Mouse (Mus musculus) CD4-positive, CD25-positive, alpha-beta regulatory T cell, adult 4 months (primary cell): ENCODE data around the gene Idh3g. TPM values are rescaled to one million over a fixed set of nuclear protein-coding genes. Genes with fewer than 3 reads are reported as not detected.

Experiments used
- ATAC-seq: one replicate; pipeline ENCODE4 v1.8.0; 2017
- polyA plus RNA-seq, 2 experiments: library from polyadenylated mRNA; unstranded; fragments of 100-300 nt; shearing (Covaris generic); gene quantifications; one replicate each; pipeline ENCODE4 v1.2.1; 2017

Gene Idh3g
- polyA plus RNA-seq = 100 to 1,000 TPM; 146 to 173 TPM

DNA sequence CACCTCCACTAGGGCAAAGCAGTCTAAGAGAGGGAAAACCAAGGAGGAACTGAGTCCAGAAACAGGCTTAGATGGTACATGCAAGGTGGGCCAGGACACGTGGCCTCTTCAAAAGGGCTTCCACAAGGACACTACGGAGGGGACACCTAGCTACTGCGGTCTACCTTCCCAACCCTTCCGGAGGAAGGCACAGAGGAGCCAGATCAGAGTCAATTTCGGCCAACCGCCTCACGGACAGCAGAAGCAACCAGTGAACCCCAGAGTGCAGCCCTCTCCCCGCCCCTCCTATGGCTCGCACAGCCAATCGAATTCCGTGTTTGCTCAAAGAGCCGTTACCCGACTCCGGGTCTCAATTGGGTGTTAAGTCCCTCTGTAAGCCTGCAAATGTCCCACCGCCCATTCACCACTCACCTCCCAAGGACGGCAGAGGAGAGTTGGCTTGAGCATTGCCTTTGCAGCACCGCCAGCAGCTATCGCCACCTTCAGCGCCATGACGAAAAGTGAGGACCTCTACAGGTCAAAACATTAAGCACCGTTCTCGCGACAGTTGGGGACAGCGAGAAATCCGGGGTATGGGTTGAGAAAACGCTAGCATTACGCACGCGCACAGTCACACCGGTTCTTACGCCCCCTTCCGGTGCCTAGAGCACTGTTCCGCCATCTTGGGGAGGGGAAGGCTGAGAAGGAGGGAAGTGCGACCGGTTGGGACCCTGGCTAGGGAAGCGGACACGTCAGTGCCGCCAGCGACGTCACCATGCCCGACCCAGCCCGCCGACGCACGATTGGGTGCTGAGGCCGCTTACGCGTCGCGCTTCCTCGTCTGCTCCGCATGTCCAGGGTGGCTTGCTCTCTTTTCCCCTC, at the start of gene Idh3g, which contains the start of gene Ssr4:
Gene Idh3g, minus strand, starts transcription at position 534 of the 861 bp plus-strand sequence.
Gene Ssr4, plus strand, starts transcription at position 665 of the 861 bp plus-strand sequence.
- peak; percentile 88 for ATAC-seq

- ATAC-seq = no peak
Observed at GRCm38 (mm10) chrX:73835731-73836130, 49.0 kb upstream of the Idh3g start.

GRCm38 (mm10) chrX:73824185-73825151, 37.8 kb upstream of the Idh3g start, which contains the start of gene Pdzd4:
Pdzd4 (minus strand) TSS chrX:73824969.
- no peak for ATAC-seq

- ATAC-seq = no peak
Observed at GRCm38 (mm10) chrX:73823747-73824146, 37.0 kb upstream of the Idh3g start.

DNA sequence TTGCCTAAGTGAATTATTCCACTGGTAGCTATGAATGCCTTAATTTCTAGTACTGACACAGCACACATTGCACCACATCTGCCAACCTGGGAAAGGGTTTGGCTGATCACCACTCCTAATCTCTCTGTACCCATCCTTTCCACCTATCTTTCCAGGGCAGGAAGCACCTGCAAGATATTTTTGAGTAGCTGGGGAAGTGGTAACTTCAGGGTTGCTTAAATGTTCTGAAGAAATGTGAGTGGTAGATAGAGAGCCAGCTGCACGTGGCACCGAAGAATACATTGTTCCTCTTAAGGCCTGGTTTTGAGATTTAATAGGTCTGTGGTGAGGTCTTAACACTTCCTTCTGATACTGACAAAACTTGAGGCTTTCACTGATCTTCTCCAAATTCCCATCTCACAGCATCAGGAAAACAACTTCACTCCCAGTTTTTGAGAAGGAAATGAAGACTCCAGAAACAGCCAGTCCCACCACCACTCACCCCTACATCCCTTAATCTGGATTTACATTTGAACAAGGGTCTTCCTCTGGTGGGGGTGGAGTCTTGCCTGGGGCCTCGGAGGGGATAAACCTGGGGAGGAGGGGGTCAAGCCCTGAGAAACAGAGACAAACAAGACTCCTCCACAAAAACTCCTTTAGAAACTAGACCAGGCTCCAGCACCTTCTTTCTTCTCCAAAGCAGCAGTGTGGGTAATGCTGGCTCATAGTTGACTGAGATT, 30.1 kb upstream of the Idh3g start:
- ATAC-seq = no peak

DNA sequence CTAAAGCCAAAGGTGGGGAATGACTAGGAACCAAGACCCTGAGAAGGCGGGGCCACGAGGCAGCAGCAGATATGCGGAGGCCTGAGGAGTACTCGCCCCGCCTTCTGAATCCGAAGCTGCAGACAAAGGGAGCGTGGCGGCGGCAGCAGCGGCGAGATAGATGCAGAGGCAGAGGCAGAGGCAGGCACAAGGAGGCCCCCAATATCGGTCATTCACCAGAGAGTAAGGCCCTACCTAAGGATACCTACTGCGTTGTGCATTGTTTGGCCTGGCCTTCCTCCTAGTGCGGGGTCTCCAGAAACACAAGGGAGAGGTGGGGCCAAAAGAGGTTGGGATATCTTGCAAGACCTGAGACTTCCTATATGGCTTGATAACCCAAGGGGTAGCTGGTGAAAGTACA, 28.4 kb upstream of the Idh3g start:
- ATAC-seq = no peak

DNA sequence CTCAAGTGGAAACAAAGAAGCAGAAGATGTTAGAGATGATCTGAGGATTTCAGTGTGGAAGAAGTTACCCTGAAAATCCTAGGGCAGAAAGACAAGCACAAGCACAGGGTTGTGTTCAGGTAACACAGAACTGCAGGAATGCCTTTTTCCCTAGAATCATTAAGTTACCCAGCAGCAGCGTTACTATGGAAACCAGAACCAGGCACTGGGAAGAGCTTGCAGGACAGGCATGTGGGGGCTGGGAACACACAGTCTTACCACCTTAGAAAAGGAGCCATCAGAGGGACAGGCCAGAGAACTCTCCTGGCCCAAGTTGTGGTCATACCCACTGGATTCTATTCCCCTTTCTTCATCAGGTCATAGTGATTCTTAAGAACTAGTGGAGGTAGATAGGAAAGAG, 19.1 kb upstream of the Idh3g start:
- ATAC-seq = no peak

DNA sequence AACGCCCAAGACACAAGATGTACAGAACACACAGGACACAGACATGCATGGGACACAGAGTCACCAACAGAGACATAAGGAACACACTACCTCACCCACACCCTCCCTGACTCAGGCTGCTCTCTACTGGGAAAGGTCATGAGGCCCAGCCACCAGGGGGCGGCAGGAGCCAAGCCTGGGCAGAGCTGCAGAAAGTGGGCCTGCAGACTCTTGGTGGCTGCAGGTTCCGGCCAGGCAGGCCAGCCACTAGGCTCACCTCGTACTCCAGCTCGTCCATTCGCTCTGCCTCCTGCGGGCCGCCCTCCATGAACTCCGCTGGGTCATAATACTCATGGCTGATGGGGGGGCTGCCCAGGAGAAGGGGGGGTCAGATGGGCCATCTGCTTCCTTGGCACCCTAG, 11.8 kb upstream of the Idh3g start:
- ATAC-seq = peak; percentile 83

DNA sequence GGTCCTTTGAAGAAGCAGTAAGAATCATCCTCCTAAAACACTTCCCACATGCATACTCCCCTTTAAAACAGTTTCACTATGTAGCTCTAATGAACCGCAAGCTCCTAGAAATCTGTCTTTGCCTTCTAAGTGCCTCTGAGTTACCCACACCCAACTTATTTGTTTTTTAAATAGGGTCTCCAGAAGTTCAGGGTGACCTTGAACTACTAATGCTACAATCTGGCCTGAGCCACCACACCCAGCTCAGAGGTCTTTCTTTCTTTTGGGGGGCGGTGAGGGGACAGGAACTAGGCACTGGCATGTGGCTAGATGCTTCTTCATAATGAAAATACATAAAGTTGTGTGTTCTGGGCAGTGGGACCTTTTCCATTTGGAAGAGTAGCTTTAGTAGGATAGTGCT, 10.8 kb upstream of the Idh3g start:
- ATAC-seq = no peak

- ATAC-seq = no peak
Observed at GRCm38 (mm10) chrX:73793505-73793904, 6.8 kb upstream of the Idh3g start.

DNA sequence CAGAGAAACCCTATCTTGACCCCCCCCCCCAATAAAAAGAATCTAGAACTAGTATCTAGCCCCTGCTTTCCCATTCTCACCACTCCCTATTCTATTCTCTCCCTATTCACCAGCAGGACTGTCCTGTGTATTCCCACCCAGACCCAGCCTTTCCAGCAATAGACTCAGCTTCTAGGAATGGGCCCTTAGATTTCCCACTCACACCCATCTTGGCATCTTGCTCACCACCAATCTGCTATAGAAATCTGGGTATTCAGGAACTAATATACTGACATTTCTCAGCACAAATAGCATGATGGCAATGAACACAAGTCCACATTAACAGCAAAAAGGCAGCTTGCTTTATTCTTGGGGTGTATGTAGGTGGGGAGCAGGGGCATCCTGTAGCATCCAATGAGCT, 6.3 kb upstream of the Idh3g start:
- ATAC-seq = no peak

- ATAC-seq = no peak
Observed at GRCm38 (mm10) chrX:73788501-73788900, 1.8 kb upstream of the Idh3g start.

DNA sequence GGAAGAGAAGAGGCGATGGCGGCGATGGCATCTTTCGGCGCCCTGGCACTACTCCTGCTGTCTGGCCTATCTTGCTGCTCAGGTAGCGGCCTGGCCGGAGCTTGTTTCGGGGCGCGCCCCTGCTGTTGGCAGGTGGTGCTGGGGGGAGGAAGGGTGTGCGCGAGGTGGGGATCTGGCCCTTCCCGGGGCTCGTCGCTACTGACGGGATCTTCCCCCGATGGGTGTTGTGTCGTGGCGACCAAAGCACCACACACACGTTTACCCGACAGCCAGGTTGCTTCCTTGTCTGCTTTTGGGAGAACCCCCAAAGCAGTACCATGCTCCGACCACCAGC, 495 bp upstream of the Idh3g start:
- peak; percentile 38 for ATAC-seq

DNA sequence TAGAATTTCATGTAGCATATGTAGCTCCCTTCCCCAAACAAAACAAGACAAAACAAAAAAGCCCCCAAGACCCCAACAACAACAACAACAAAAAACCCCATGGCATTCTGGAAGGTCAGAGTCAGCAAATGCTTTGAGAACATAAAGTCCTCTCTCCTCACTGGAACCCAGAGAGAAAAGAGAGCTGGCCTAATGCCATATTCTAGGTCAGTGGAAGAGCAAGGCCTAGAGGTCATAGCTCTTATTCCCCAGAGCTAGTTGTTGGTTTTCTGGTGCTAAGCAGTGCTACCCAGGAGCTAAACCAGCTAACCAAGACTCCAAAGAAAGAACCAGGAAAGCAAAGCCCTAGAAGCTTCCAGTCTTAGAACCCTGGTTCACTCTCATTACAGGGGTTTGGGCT, 1.0 kb downstream of the Idh3g start:
- ATAC-seq = no peak

DNA sequence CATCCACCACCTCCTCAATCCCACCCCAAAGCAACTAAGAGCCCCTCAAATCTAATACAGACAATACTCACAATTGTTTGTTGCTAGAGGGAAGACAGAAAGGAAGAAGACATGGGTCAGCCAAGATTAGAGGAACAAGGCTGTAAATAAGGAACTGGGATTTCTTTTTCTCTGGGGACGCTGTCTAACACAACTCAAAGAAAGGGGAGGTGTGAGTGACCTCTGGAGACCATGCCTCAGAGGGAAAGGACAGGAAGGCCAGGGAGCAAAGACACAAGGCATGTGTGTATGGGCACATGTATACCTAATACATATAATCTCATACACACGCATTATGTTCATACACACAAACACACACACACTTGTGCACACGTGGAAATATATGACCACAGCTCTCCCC, 4.5 kb downstream of the Idh3g start:
- ATAC-seq = no peak

GRCm38 (mm10) chrX:73774802-73775483, 11.8 kb downstream of the Idh3g start:
- no peak for ATAC-seq

DNA sequence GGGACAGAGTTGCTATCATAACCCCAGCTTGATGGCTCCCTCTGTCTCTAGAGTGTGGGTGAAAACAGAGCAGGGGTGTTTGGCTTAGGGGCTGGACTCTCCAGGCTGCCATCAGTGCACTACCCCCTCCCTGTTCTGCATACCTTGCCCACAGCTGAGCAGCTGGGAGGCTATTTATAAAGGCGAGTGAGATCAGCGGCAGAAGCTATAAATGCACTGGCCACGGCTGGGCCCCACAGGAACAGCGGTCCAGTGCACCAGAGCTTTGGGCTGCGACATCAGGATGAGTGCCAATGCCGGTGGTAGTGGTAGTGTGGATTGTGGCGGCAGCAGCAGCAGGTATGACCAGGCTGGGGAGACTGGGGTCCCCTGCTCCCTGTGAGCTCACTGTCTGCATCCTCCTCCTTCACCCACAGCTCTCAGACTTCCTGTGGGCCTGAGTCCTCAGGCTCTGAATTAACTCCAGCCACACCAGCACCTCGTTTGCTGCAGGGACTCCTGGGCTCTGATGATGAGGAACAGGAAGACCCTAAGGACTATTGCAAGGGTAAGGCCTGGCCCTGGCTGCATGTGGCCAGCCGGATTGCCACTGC, 12.4 kb downstream of the Idh3g start, which contains the start of gene Srpk3:
Gene Srpk3, plus strand, starts transcription at position 238 of the 593 bp plus-strand sequence.
- no peak for ATAC-seq

GRCm38 (mm10) chrX:73767267-73767666, 19.4 kb downstream of the Idh3g start:
- no peak for ATAC-seq

DNA sequence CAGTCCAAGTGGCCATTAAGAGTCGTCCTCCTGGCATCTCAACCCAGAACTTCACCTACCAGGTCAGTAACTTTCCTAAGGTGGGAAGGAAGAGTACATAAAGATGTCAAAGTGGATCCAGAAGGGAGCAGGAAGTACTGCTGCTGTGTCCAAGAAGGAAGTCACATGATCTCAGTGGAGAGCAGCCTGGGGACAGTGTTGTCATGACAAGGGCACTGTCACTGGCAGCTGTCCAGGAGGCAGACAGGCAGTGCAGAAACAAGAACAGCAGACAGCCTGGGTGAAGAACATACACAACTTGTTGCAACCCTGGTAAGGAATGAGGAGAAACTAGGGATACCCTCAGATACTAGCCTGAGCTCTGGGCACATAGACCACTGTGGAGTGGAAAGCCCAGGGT, 21.4 kb downstream of the Idh3g start:
- no peak for ATAC-seq

- no peak for ATAC-seq
Observed at GRCm38 (mm10) chrX:73758611-73759290, 27.9 kb downstream of the Idh3g start.
